Mouse (Mus musculus): Measurements from ENCODE around the gene Pomt1. TPM values are rescaled to one million over a fixed set of nuclear protein-coding genes. Genes with fewer than 3 reads are reported as not detected.
A peak's percentile ranks its signal among the peaks of the same experiment; 100 is the strongest.

The Pomt1 gene
- polyA plus RNA-seq, 1 experiment from 2014 or later, result 29.7 TPM

DNA sequence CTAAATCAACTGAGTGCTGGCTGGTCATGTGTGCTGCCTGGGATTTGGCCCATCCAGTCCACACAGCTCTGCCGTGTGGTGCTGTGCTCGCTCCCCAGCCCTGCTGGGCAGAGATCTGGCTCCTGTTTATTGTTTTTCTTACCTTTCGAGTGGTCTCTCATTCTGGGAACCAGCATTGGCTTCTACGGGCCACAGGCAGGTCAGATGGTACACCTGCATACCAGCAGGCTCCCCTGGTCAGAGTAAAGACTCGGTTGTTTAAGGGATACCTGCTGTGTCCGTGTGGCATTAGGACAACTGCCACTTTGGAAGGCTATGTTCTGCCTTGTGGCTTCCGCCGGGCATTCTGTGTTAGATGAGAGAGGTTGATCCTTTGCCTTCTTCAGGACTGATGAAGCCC is 24.7 kb upstream of the Pomt1 start:
- DNase-seq (ENCODE audit: extremely low spot score, low spot score), result no peak
- no peaks in the 10 kb centered on the region for H3K27me3 ChIP-seq (ENCODE audit: poor library complexity, severe bottlenecking)
- H3K27ac ChIP-seq, result no peak overlapping the region
- no peaks in the 10 kb centered on the region for H3K4me1 ChIP-seq
- H3K9me3 ChIP-seq, result no peaks in the 10 kb centered on the region
- peaks cover 100% of the 10 kb centered on the region for H3K36me3 ChIP-seq (replicated peaks)
- no peak overlapping the region for H3K4me3 ChIP-seq
- 91% methylated on average over 8 of the region's 8 CpGs for WGBS

DNA sequence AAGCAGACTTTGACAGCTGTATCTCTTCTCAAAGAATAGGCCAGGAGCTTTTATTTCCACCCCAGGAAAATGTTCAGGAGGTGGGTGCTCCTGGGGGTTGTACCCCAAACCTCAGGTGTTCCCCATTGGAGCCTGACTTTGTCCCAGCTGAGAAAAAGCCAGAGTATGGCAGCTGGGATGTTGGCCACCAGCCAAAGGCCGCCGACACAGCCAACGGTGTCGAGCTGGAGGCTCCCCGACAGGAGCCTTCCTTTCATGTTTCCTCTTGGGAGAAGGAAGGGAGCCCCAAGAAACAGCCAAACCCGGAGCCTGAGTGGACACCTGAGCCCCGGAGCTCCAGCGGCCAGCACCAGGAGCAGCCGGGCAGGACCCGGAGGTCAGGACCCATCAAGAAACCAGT is 23.4 kb upstream of the Pomt1 start:
- DNase-seq (ENCODE audit: extremely low spot score, low spot score), result no peak
- H3K4me3 ChIP-seq, result no peak overlapping the region
- H3K27me3 ChIP-seq (ENCODE audit: poor library complexity, severe bottlenecking), result no peaks in the 10 kb centered on the region
- H3K4me1 ChIP-seq, result no peaks in the 10 kb centered on the region
- H3K27ac ChIP-seq, result no peak overlapping the region
- 94% methylated on average over 10 of the region's 10 CpGs for WGBS
- peaks cover 100% of the 10 kb centered on the region for H3K36me3 ChIP-seq (replicated peaks)
- H3K9me3 ChIP-seq, result no peaks in the 10 kb centered on the region

DNA sequence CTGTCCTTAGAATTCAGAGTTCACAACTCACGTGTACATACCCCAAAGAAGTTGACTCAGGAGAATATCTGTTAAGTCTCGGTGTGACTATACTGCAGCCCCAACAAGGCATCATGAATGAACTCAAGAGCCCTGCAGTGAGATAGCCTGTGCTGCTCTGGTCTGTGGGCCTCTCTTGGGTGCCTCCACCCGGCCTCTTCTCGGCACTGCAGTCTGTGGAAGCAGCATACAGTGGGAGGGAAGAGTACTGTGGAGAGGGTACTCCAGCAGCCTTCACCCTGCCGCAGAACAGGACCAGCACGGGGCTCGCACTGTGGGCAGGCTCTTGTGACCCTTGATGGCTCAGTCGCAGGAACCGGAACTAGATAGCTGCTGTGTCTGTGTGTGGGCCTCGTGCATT is 20.8 kb upstream of the Pomt1 start:
- H3K4me1 ChIP-seq, result no peaks in the 10 kb centered on the region
- no peak overlapping the region for H3K4me3 ChIP-seq
- 94% methylated on average over 10 of the region's 10 CpGs for WGBS
- no peaks in the 10 kb centered on the region for H3K27me3 ChIP-seq (ENCODE audit: poor library complexity, severe bottlenecking)
- no peaks in the 10 kb centered on the region for H3K9me3 ChIP-seq
- no peak for DNase-seq (ENCODE audit: extremely low spot score, low spot score)
- no peak overlapping the region for H3K27ac ChIP-seq
- peaks cover 100% of the 10 kb centered on the region for H3K36me3 ChIP-seq (replicated peaks)

DNA sequence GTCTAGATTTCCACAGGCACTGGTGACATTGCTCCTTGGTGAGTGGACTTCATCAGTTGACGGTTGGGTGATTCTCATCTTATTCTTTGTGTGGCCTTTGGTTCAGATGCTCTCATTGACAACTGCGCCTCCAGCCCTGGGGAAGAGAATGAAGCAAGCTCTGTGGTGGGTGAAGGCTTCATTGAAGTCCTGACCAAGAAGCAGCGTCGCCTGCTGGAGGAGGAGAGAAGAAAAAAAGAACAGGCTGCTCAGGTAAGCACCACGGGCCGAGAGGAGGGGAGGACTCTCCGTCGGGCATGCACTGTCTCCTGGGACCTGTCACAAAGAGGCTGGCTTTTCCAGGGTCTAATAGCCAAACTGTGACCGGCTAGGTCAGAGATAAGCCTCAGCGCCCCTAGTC is 19.9 kb upstream of the Pomt1 start:
- Histone ChIP-seq H3K4me1 (no peaks in the 10 kb centered on the region), H3K27me3 (ENCODE audit: poor library complexity, severe bottlenecking) (no peaks in the 10 kb centered on the region), H3K36me3 (replicated peaks) (peaks cover 100% of the 10 kb centered on the region), H3K4me3 (no peak overlapping the region), H3K9me3 (no peaks in the 10 kb centered on the region), H3K27ac (no peak overlapping the region)
- 93% methylated on average over 10 of the region's 10 CpGs for WGBS
- no peak for DNase-seq (ENCODE audit: extremely low spot score, low spot score)

- no peaks in the 10 kb centered on the region for H3K9me3 ChIP-seq
- no peaks in the 10 kb centered on the region for H3K27me3 ChIP-seq (ENCODE audit: poor library complexity, severe bottlenecking)
- DNase-seq (ENCODE audit: extremely low spot score, low spot score), result no peak
- H3K27ac ChIP-seq, result no peak overlapping the region
- H3K4me1 ChIP-seq, result no peaks in the 10 kb centered on the region
- 89% methylated on average over 8 of the region's 8 CpGs for WGBS
- H3K36me3 ChIP-seq (replicated peaks), result peaks cover 100% of the 10 kb centered on the region
- no peak overlapping the region for H3K4me3 ChIP-seq
Measured at GRCm38 (mm10) chr2:32217656-32218055, 18.7 kb upstream of the Pomt1 start.

DNA sequence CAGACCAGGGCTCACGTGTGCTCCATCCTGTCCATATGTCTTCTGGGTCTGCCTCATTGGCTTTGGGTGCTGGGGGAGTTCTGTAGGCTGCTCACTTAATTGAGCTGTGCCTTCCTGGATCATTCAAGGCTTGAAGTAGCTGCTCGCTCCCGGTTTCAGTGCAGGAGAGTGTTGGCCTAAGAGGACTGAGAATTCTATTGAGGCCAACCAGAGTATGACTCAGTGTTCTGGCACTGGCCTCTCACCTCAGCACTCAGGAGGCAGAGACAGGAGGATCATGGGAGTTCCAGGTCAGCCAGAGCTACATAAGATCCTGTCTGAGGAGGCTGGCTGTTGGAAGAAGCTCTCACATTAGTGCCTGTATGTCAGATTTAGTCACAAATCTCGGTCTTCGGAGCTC is 18.3 kb upstream of the Pomt1 start:
- no peak for DNase-seq (ENCODE audit: extremely low spot score, low spot score)
- H3K36me3 ChIP-seq (replicated peaks), result peaks cover 100% of the 10 kb centered on the region
- no peaks in the 10 kb centered on the region for H3K4me1 ChIP-seq
- no peaks in the 10 kb centered on the region for H3K9me3 ChIP-seq
- no peak overlapping the region for H3K27ac ChIP-seq
- 92% methylated on average over 5 of the region's 5 CpGs for WGBS
- H3K4me3 ChIP-seq, result no peak overlapping the region
- no peaks in the 10 kb centered on the region for H3K27me3 ChIP-seq (ENCODE audit: poor library complexity, severe bottlenecking)

DNA sequence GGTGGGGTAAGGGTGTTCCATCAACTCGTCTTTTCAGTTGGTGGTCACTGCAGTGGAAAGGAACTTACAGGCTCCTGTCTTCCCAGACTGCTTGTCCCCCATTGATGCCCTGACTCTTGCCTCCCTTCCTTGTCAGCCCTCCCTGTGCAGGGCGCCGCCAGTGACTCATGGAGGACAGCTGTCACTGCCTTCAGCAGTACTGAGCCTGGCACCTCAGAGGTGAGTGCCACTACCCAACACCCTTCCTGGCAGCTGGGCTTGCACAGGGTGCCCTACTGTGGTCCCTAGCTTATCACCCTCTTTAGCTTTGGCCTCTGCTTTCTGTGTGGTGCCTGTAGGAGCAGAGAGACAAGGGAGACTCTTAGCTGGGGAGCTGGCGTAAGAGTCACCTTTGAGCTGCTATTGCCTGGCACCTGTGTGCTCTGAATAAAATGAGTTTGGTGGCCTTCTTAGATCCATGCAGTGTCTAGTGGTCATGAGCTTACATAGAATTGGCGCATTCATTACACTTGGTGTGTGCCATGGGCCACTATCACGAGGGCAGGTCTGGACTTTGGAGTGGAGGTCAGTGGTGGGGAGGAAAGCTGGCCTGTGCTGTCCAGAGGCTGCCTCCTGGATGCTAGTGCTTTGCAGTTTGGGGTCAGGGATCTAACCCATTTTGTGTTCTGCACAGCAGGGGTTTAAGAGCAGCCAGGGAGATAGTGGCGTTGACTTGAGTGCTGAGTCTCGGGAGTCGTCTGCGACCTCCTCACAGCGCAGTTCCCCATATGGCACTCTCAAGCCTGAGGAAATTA is 17.7 kb upstream of the Pomt1 start:
- no peak overlapping the region for H3K4me3 ChIP-seq
- WGBS, result 94% methylated on average over 11 of the region's 11 CpGs
- H3K9me3 ChIP-seq, result no peaks in the 10 kb centered on the region
- H3K27me3 ChIP-seq (ENCODE audit: poor library complexity, severe bottlenecking), result no peaks in the 10 kb centered on the region
- DNase-seq (ENCODE audit: extremely low spot score, low spot score), result no peak
- peaks cover 100% of the 10 kb centered on the region for H3K36me3 ChIP-seq (replicated peaks)
- no peaks in the 10 kb centered on the region for H3K4me1 ChIP-seq
- no peak overlapping the region for H3K27ac ChIP-seq

DNA sequence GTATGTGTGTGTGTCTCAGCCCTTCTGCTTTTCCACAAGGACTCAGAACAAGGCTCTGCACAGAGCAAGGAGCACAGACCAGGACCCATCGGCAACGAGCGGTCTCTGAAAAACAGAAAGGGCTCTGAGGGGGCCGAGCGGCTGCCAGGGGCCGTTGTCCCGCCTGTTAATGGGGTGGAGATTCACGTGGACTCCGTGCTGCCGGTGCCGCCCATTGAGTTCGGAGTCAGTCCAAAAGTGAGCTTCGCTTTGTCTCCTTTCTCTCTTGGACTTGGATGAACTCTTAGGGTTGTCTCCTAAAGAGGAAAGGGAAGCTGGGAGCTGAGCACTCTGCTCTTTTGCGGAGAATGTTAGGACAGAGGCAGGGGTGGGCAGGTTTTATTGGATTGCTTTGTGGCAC is 16.9 kb upstream of the Pomt1 start:
- Histone ChIP-seq H3K27me3 (ENCODE audit: poor library complexity, severe bottlenecking) (no peaks in the 10 kb centered on the region), H3K4me1 (no peaks in the 10 kb centered on the region), H3K9me3 (no peaks in the 10 kb centered on the region), H3K27ac (no peak overlapping the region), H3K4me3 (no peak overlapping the region), H3K36me3 (replicated peaks) (peaks cover 100% of the 10 kb centered on the region)
- DNase-seq (ENCODE audit: extremely low spot score, low spot score), result no peak
- 95% methylated on average over 14 of the region's 14 CpGs for WGBS

DNA sequence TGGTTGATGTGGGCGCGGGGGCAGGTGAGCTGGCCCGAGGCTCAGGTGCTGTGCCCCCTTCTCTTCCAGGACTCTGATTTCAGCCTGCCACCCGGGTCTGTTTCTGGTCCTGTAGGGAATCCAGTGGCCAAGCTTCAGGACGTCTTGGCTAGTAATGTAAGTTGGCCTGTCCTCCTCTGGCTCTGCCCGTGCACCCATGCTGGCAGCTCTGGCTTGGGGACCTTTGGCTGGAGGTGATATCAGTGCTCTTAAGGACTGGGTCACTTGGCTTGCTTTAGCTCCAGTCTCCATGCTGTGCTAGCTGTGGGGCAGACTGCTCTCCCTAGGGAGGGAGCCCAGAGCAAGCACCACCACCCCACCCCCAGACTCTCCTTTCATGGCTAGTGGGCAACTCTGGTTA is 16.4 kb upstream of the Pomt1 start:
- no peak overlapping the region for H3K27ac ChIP-seq
- DNase-seq (ENCODE audit: extremely low spot score, low spot score), result no peak
- H3K4me3 ChIP-seq, result no peak overlapping the region
- H3K4me1 ChIP-seq, result no peaks in the 10 kb centered on the region
- no peaks in the 10 kb centered on the region for H3K9me3 ChIP-seq
- H3K27me3 ChIP-seq (ENCODE audit: poor library complexity, severe bottlenecking), result no peaks in the 10 kb centered on the region
- 95% methylated on average over 6 of the region's 6 CpGs for WGBS
- peaks cover 100% of the 10 kb centered on the region for H3K36me3 ChIP-seq (replicated peaks)

DNA sequence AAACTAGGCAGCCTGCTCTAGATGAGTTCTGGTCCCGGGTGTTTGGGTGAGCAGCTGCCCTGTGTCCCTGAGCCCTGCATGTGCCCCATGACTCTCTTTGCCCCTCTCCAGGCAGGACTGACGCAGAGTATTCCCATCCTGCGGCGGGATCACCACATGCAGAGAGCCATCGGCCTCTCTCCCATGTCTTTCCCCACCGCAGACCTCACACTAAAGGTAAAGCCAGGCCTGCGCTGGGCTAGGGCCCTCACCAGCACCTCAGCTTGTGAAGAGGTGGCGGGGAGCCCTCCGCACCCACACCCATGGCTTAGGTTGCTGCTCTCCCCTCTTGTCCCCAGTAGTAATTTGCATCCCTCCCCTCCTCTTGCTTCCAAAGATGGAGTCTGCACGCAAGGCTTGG is 15.4 kb upstream of the Pomt1 start:
- DNase-seq (ENCODE audit: extremely low spot score, low spot score), result no peak
- Histone ChIP-seq H3K36me3 (replicated peaks) (peaks cover 100% of the 10 kb centered on the region), H3K4me3 (no peak overlapping the region), H3K9me3 (no peaks in the 10 kb centered on the region), H3K4me1 (no peaks in the 10 kb centered on the region), H3K27ac (no peak overlapping the region), H3K27me3 (ENCODE audit: poor library complexity, severe bottlenecking) (no peaks in the 10 kb centered on the region)
- 97% methylated on average over 10 of the region's 10 CpGs for WGBS

- Histone ChIP-seq H3K4me1 (no peaks in the 10 kb centered on the region), H3K9me3 (no peaks in the 10 kb centered on the region), H3K27ac (no peak overlapping the region), H3K36me3 (replicated peaks) (peaks cover 100% of the 10 kb centered on the region), H3K27me3 (ENCODE audit: poor library complexity, severe bottlenecking) (no peaks in the 10 kb centered on the region), H3K4me3 (no peak overlapping the region)
- WGBS, result 92% methylated on average over 7 of the region's 7 CpGs
- no peak for DNase-seq (ENCODE audit: extremely low spot score, low spot score)
Measured at GRCm38 (mm10) chr2:32221577-32221976, 14.8 kb upstream of the Pomt1 start.

GRCm38 (mm10) chr2:32222057-32222456 is 14.3 kb upstream of the Pomt1 start:
- H3K27me3 ChIP-seq (ENCODE audit: poor library complexity, severe bottlenecking), result no peaks in the 10 kb centered on the region
- no peak overlapping the region for H3K27ac ChIP-seq
- H3K4me1 ChIP-seq, result no peaks in the 10 kb centered on the region
- H3K4me3 ChIP-seq, result no peak overlapping the region
- WGBS, result 92% methylated on average over 10 of the region's 10 CpGs
- H3K36me3 ChIP-seq (replicated peaks), result peaks cover 100% of the 10 kb centered on the region
- no peak for DNase-seq (ENCODE audit: extremely low spot score, low spot score)
- no peaks in the 10 kb centered on the region for H3K9me3 ChIP-seq

GRCm38 (mm10) chr2:32235433-32235832 is 957 bp upstream of the Pomt1 start:
- peaks cover 61% of the 10 kb centered on the region for H3K36me3 ChIP-seq (replicated peaks)
- no peaks in the 10 kb centered on the region for H3K27me3 ChIP-seq (ENCODE audit: poor library complexity, severe bottlenecking)
- no peak for DNase-seq (ENCODE audit: extremely low spot score, low spot score)
- H3K9me3 ChIP-seq, result no peaks in the 10 kb centered on the region
- peaks cover 26% of the 10 kb centered on the region for H3K4me1 ChIP-seq
- H3K27ac ChIP-seq, result peak overlapping the region; percentile 91
- peak overlapping the region; percentile 79 for H3K4me3 ChIP-seq
- 37% methylated on average over 7 of the region's 7 CpGs for WGBS

Data from forebrain, embryonic 10.5 days (tissue).